12 mouse cellular contexts compared by ENCODE assay signal in the genomic region with DNA sequence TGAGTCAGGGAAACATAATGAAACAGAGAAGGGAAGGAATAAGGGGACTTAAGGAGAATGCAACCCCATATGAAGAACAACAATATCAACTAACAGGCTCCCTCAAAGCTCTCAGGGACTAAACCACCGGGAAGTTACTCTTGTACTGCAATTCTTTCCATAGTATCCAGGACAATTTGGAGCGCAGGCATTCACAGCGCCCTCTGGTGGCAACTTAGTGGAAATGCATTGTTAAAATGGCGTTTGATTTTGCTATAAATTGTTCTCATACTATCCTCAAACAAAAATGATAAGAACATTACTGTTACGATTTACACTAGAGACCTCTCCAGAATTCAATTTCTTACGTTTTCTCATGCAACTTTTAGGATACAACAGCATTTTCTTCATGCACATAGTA.
DNase-seq lines count a peak whose midpoint lies in the region; ATAC-seq and TF ChIP-seq lines count a peak whose summit lies in the region.
"Had no signal": no experiment of that assay in that cellular context is flagged by ENCODE, and none has a peak within 500 bp of the region (broad histone marks: within the 10 kb centered on the region; RNA-seq: fewer than 3 reads in every experiment).

No protein-coding gene starts in this region.

- no peak overlapping the region for H3K9ac ChIP-seq in hindbrain, embryonic 11.5 days (ENCODE audit: low read depth, low read length)
- H3K9ac ChIP-seq in hindbrain, embryonic 12.5 days = no peak overlapping the region
- H3K9ac ChIP-seq in lung, postnatal 0 days (replicated peaks; ENCODE audit: low read depth) = no peak overlapping the region
- H3K9ac ChIP-seq in neural tube, embryonic 11.5 days (ENCODE audit: low read length) = no peak overlapping the region
- H3K9ac ChIP-seq: embryonic facial prominence, embryonic 12.5 days had no signal

- H3K27me3 ChIP-seq in hindbrain, embryonic 11.5 days (ENCODE audit: control insufficient read depth, insufficient read depth, low read length) = no peaks in the 10 kb centered on the region
- H3K27me3 ChIP-seq in hindbrain, embryonic 12.5 days = no peaks in the 10 kb centered on the region
- no peaks in the 10 kb centered on the region for H3K27me3 ChIP-seq in lung, postnatal 0 days (replicated peaks; ENCODE audit: insufficient read depth, low read length)
- peaks cover 15% of the 10 kb centered on the region for H3K27me3 ChIP-seq in Patski
- no peaks in the 10 kb centered on the region for H3K27me3 ChIP-seq in neural tube, embryonic 11.5 days (ENCODE audit: control insufficient read depth, insufficient read depth, low read length)
- H3K27me3 ChIP-seq: CH12.LX; embryonic facial prominence, embryonic 12.5 days had no signal

- H3K4me2 ChIP-seq in hindbrain, embryonic 11.5 days (replicated peaks; ENCODE audit: low read depth, low read length) = no peak overlapping the region
- H3K4me2 ChIP-seq in hindbrain, embryonic 12.5 days (replicated peaks) = no peak overlapping the region
- no peak overlapping the region for H3K4me2 ChIP-seq in lung, postnatal 0 days (replicated peaks; ENCODE audit: low read depth, low read length)
- H3K4me2 ChIP-seq in neural tube, embryonic 11.5 days (ENCODE audit: low read depth) = no peak overlapping the region
- H3K4me2 ChIP-seq: embryonic facial prominence, embryonic 12.5 days had no signal

- DNase-seq in hindbrain, embryonic 11.5 days (ENCODE audit: low spot score) = peak; percentile 47
- DNase-seq in lung, postnatal 0 days (ENCODE audit: low spot score) = no peak
- no peak for DNase-seq in lung, postnatal 25 days (ENCODE audit: low spot score)
- DNase-seq in Patski (ENCODE audit: low read depth, low spot score) = no peak
- peak; percentile 10 for DNase-seq in neural tube, embryonic 11.5 days (ENCODE audit: low spot score)
- no peak for DNase-seq in gastrocnemius, postnatal 36 days

- peak; percentile 64 for TF ChIP-seq CTCF in lung, postnatal 0 days (IDR thresholded peaks at IDR 0.05)
- peak; percentile 58 for TF ChIP-seq CTCF in Patski (IDR thresholded peaks at IDR 0.05)

- no peak overlapping the region for H3K27ac ChIP-seq in hindbrain, embryonic 11.5 days (ENCODE audit: low read depth, low read length)
- no peak overlapping the region for H3K27ac ChIP-seq in hindbrain, embryonic 12.5 days
- H3K27ac ChIP-seq in lung, postnatal 0 days (ENCODE audit: low read length) = no peak overlapping the region
- H3K27ac ChIP-seq in neural tube, embryonic 11.5 days (ENCODE audit: low read depth, low read length) = no peak overlapping the region
- H3K27ac ChIP-seq: embryonic facial prominence, embryonic 12.5 days had no signal

- in situ Hi-C loops in Patski (cut with MboI; ENCODE audit: low pct_unique_long_range_greater_than_20kb) = no loop called here

- ATAC-seq in hindbrain, embryonic 11.5 days (ENCODE audit: low FRiP score) = no peak
- no peak for ATAC-seq in hindbrain, embryonic 12.5 days (ENCODE audit: low FRiP score)
- ATAC-seq in lung, postnatal 0 days = no peak
- ATAC-seq in Patski = no peak
- ATAC-seq in neural tube, embryonic 11.5 days (ENCODE audit: insufficient read depth, low FRiP score, low TSS enrichment) = no peak
- ATAC-seq in megakaryocyte-erythroid progenitor cell, adult 5-6 weeks (replicated peaks; ENCODE audit: low FRiP score, low TSS enrichment, poor library complexity, severe bottlenecking) = no peak
- ATAC-seq: forebrain, embryonic 16.5 days; hindbrain, embryonic 16.5 days had no signal

- CTCF ChIA-PET in Patski (lab: Charles Lee) = no interaction called here

- intact Hi-C loops in gastrocnemius, postnatal 36 days (cut with DNase I) = no loop called here

- no peak overlapping the region for H3K4me3 ChIP-seq in hindbrain, embryonic 11.5 days (ENCODE audit: low read depth, low read length)
- H3K4me3 ChIP-seq in hindbrain, embryonic 12.5 days = no peak overlapping the region
- no peak overlapping the region for H3K4me3 ChIP-seq in lung, postnatal 0 days (ENCODE audit: low read depth, low read length)
- no peak overlapping the region for H3K4me3 ChIP-seq in neural tube, embryonic 11.5 days (ENCODE audit: low read depth, low read length)
- H3K4me3 ChIP-seq: embryonic facial prominence, embryonic 12.5 days had no signal

- WGBS in hindbrain, embryonic 11.5 days = 18% methylated on average over 6 of the region's 6 CpGs
- WGBS in hindbrain, embryonic 12.5 days = 21% methylated on average over 6 of the region's 6 CpGs
- 20% methylated on average over 6 of the region's 6 CpGs for WGBS in lung, postnatal 0 days
- WGBS in neural tube, embryonic 11.5 days = 19% methylated on average over 6 of the region's 6 CpGs

- no peaks in the 10 kb centered on the region for H3K9me3 ChIP-seq in hindbrain, embryonic 11.5 days (ENCODE audit: control insufficient read depth, low read length)
- H3K9me3 ChIP-seq in hindbrain, embryonic 12.5 days (replicated peaks) = no peaks in the 10 kb centered on the region
- H3K9me3 ChIP-seq in lung, postnatal 0 days (ENCODE audit: low read length) = no peaks in the 10 kb centered on the region
- H3K9me3 ChIP-seq in neural tube, embryonic 11.5 days (ENCODE audit: control insufficient read depth, low read length) = no peaks in the 10 kb centered on the region
- H3K9me3 ChIP-seq: embryonic facial prominence, embryonic 12.5 days had no signal

- H3K36me3 ChIP-seq in hindbrain, embryonic 11.5 days (ENCODE audit: control insufficient read depth, insufficient read depth, low read length) = no peaks in the 10 kb centered on the region
- no peaks in the 10 kb centered on the region for H3K36me3 ChIP-seq in hindbrain, embryonic 12.5 days
- no peaks in the 10 kb centered on the region for H3K36me3 ChIP-seq in lung, postnatal 0 days (ENCODE audit: insufficient read depth, low read length)
- H3K36me3 ChIP-seq in neural tube, embryonic 11.5 days (ENCODE audit: control insufficient read depth, insufficient read depth, low read length) = no peaks in the 10 kb centered on the region
- H3K36me3 ChIP-seq: embryonic facial prominence, embryonic 12.5 days had no signal

- no peak for TF ChIP-seq EP300 in lung, postnatal 0 days (IDR thresholded peaks at IDR 0.05)

- no peaks in the 10 kb centered on the region for H3K4me1 ChIP-seq in hindbrain, embryonic 11.5 days (replicated peaks; ENCODE audit: control insufficient read depth, insufficient read depth, low read length)
- no peaks in the 10 kb centered on the region for H3K4me1 ChIP-seq in hindbrain, embryonic 12.5 days
- H3K4me1 ChIP-seq in lung, postnatal 0 days (ENCODE audit: insufficient read depth, low read depth, low read length) = no peaks in the 10 kb centered on the region
- H3K4me1 ChIP-seq in neural tube, embryonic 11.5 days (ENCODE audit: control insufficient read depth, insufficient read depth, low read length) = no peaks in the 10 kb centered on the region
- H3K4me1 ChIP-seq: embryonic facial prominence, embryonic 12.5 days had no signal

- POLR2A ChIA-PET in Patski (lab: Charles Lee) = no interaction called here

Comparison
In these comparisons a context has a peak if more than half of its experiments do, and no peak if none do; other contexts are left out.
1. DNase-seq: peak in hindbrain, embryonic 11.5 days (single experiment) and neural tube, embryonic 11.5 days (single experiment); none in lung, postnatal 0 days (single experiment), lung, postnatal 25 days (single experiment), Patski (single experiment) and gastrocnemius, postnatal 36 days (0 of 2).